Mouse (Mus musculus) liver, adult 2 months (tissue): Measurements from ENCODE around the gene Mea1.
A peak's percentile ranks its signal among the peaks of the same experiment; 100 is the strongest.

Source experiments
- CTCF ChIP-seq: fragments of 200-500 bp; IDR thresholded peaks from 2 replicates; pipeline ENCODE4 v1.5.1; 2011; ENCODE audit warnings: low read depth, low read length, control low read depth
- POLR2A ChIP-seq: fragments of 200-500 bp; IDR thresholded peaks from 2 replicates; pipeline ENCODE4 v1.6.1; 2011; ENCODE audit warnings: low read length, control low read depth; ENCODE audit not compliant: insufficient read depth; ENCODE audit errors: extremely low read depth

DNA sequence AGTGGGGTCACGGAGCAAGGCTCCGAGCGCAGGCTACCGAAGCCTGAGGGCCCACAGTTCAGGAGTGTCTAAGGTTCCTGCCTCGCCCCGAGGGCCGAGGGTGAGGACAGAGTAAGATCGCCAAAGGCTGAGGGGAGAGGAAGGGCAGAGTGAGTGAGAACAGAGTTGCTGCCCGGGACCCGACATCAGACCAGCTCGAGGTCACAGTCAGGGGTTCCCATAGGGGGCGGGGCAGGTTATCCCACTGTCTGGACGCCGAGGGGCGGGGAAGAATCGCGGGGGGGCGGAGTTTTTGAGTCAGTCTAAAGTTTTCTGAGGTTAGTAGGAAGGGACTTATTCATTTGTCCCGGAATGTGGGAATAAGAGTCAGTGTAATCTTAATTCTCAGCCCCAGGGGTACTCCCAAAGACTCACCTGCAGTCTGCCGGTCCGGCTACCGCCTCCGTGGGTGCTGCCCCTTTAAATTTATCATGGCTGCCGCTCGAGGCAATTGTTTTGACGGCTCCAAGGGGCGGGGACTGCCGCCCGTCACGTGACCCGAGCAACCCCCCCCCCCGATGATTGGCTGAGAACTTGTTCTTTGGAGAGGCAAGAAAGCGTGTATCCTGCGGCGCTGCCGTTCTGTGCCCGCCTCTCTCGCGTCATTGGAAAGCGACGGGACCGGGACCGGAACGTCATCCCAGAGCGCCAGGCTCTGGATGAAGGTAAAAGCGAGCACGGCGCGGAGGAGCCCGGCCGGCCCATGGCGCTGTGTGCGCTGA, 32.9 kb upstream of the Mea1 start, which contains the start of the genes Klc4 and Mrpl2:
- TF ChIP-seq CTCF (no peak), POLR2A (0 out of 2 replicates have a peak, but pooled peaks have one; percentile 30)
